Mouse (Mus musculus): ENCODE measurements at regions not wholly inside any gene's neighbourhood (a gene's known extent, or its start where the extent isn't known, plus 50 kb on each side); places are given as distances from the start of the nearest gene placed in this dataset.

DNA sequence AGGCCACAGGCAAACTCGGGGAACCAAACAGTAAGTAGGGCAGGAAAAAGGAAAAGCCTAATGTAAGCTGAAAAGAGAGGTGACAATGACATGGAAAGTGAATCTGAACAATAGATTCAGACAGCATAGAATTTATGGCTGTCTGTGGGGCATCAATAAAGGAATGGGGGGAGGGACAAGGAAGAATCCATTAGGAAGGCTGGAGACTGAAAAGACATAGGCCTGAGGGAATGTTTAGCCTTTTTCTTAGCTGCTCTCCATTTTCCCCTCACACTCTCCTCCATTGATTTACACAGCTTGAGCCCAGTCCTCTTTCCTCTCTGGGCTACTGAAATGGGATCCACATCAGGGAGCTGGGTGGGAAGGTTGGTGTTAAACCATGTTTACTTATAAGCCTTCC lies 131.1 kb downstream of the Gm11232 start:
- Histone ChIP-seq H3K9me3 (replicated peaks; ENCODE audit: insufficient read depth, low read length) (no peaks in the 10 kb centered on the region), H3K4me1 (ENCODE audit: control insufficient read depth in 1 of 2, insufficient read depth in 2 of 2, low read length in 2 of 2) (no peaks in the 10 kb centered on the region), H3K27me3 (ENCODE audit: control insufficient read depth in 1 of 2, insufficient read depth in 2 of 2, low read length in 2 of 2) (no peaks in the 10 kb centered on the region), H3K79me2 (ENCODE audit: control insufficient read depth, insufficient read depth, low read length, poor library complexity) (no peaks in the 10 kb centered on the region), H3K27ac (ENCODE audit: control insufficient read depth, low read depth, low read length) (no peak overlapping the region), H3K36me3 (ENCODE audit: control insufficient read depth in 1 of 2, insufficient read depth in 2 of 2, low read length in 2 of 2) (no peaks in the 10 kb centered on the region), H3K4me3 (ENCODE audit: control insufficient read depth in 1 of 2, insufficient read depth in 1 of 2, low read depth in 2 of 2, low read length in 2 of 2) (no peak overlapping the region), H3K9ac (ENCODE audit: control insufficient read depth, low read depth, low read length, poor library complexity, severe bottlenecking) (no peak overlapping the region)
- no peak for DNase-seq (ENCODE audit: low read depth, low spot score)
- TF ChIP-seq CHD2 (IDR thresholded peaks at IDR 0.05; ENCODE audit: low read length): no peak
- no peak for TF ChIP-seq USF1 (IDR thresholded peaks at IDR 0.05; ENCODE audit: low read depth, low read length)
- no peak for TF ChIP-seq SMC3 (IDR thresholded peaks at IDR 0.05; ENCODE audit: low read depth, low read length)
- no peak for TF ChIP-seq ZKSCAN1 (IDR thresholded peaks at IDR 0.05; ENCODE audit: low read depth, low read length)
- TF ChIP-seq HCFC1 (IDR thresholded peaks at IDR 0.05; ENCODE audit: low read depth, low read length): no peak
- TF ChIP-seq RCOR1 (IDR thresholded peaks at IDR 0.05; ENCODE audit: low read depth, low read length): no peak
- no peak for TF ChIP-seq CHD1 (IDR thresholded peaks at IDR 0.05; ENCODE audit: low read depth, low read length)
- no peak for TF ChIP-seq MXI1 (IDR thresholded peaks at IDR 0.05; ENCODE audit: low read depth, low read length)
- TF ChIP-seq ETS1 (IDR thresholded peaks at IDR 0.05; ENCODE audit: low read depth, low read length): no peak
- no peak for TF ChIP-seq POLR2A (IDR thresholded peaks at IDR 0.05; ENCODE audit: control insufficient read depth in 1 of 2, insufficient read depth in 1 of 2, low read depth in 1 of 2, low read length in 2 of 2, poor library complexity in 1 of 2)

DNA sequence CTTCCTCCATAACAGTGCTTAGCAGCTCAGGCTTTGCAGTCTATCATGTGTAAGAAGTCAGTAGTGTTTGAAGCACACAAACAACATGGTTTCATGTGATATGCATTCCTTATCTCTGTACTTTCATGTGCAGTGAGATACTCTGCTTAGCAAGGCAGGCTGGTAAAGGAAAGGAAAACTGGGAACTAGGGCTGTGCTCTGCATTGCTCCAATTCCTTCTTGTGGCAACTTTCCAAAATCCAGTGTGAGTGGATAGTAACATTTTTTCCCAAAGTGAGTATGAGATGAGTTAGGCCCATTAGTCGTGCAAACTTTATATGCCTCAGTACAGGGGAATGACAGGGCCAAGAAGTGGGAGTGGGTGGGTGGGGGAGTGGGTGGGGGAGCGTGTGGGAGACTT lies 133.0 kb downstream of the Gm11232 start:
- Histone ChIP-seq H3K9ac (ENCODE audit: control insufficient read depth, low read depth, low read length, poor library complexity, severe bottlenecking) (no peak overlapping the region), H3K79me2 (ENCODE audit: control insufficient read depth, insufficient read depth, low read length, poor library complexity) (no peaks in the 10 kb centered on the region), H3K4me3 (ENCODE audit: control insufficient read depth in 1 of 2, insufficient read depth in 1 of 2, low read depth in 2 of 2, low read length in 2 of 2) (no peak overlapping the region), H3K27ac (ENCODE audit: control insufficient read depth, low read depth, low read length) (no peak overlapping the region), H3K9me3 (replicated peaks; ENCODE audit: insufficient read depth, low read length) (no peaks in the 10 kb centered on the region), H3K36me3 (ENCODE audit: control insufficient read depth in 1 of 2, insufficient read depth in 2 of 2, low read length in 2 of 2) (no peaks in the 10 kb centered on the region), H3K4me1 (ENCODE audit: control insufficient read depth in 1 of 2, insufficient read depth in 2 of 2, low read length in 2 of 2) (no peaks in the 10 kb centered on the region), H3K27me3 (ENCODE audit: control insufficient read depth in 1 of 2, insufficient read depth in 2 of 2, low read length in 2 of 2) (no peaks in the 10 kb centered on the region)
- no peak for TF ChIP-seq RCOR1 (IDR thresholded peaks at IDR 0.05; ENCODE audit: low read depth, low read length)
- no peak for TF ChIP-seq GABPA (IDR thresholded peaks at IDR 0.05; ENCODE audit: low read depth, low read length)
- no peak for TF ChIP-seq POLR2A (IDR thresholded peaks at IDR 0.05; ENCODE audit: control insufficient read depth in 1 of 2, insufficient read depth in 1 of 2, low read depth in 1 of 2, low read length in 2 of 2, poor library complexity in 1 of 2)
- TF ChIP-seq TBP (IDR thresholded peaks at IDR 0.05; ENCODE audit: low read depth, low read length): no peak
- TF ChIP-seq ZMIZ1 (IDR thresholded peaks at IDR 0.05; ENCODE audit: low read depth, low read length): no peak
- no peak for DNase-seq (ENCODE audit: low read depth, low spot score)

DNA sequence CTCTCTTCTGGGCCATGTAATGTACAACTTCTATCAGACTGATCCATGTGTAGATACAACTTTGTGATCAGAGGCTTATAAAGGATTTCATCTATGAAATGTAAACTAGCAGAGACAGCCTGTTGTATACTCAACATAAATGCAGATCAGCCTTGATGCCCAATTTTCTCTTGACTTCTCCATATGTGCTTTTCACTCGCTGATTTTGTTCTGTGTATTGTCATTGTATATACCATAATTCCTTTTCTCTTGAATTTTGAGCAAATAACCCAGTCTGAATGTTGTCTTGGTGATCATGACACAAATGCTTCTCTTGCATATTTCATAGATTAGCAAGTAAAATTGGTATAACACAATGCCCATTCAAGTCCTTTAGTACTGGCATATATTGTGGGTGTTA lies 144.0 kb downstream of the Gm11232 start:
- Histone ChIP-seq H3K27me3 (ENCODE audit: control insufficient read depth in 1 of 2, insufficient read depth in 2 of 2, low read length in 2 of 2) (no peaks in the 10 kb centered on the region), H3K79me2 (ENCODE audit: control insufficient read depth, insufficient read depth, low read length, poor library complexity) (no peaks in the 10 kb centered on the region), H3K4me1 (ENCODE audit: control insufficient read depth in 1 of 2, insufficient read depth in 2 of 2, low read length in 2 of 2) (no peaks in the 10 kb centered on the region), H3K27ac (ENCODE audit: control insufficient read depth, low read depth, low read length) (no peak overlapping the region), H3K4me3 (ENCODE audit: control insufficient read depth in 1 of 2, insufficient read depth in 1 of 2, low read depth in 2 of 2, low read length in 2 of 2) (no peak overlapping the region), H3K9ac (ENCODE audit: control insufficient read depth, low read depth, low read length, poor library complexity, severe bottlenecking) (no peak overlapping the region), H3K9me3 (replicated peaks; ENCODE audit: insufficient read depth, low read length) (no peaks in the 10 kb centered on the region), H3K36me3 (ENCODE audit: control insufficient read depth in 1 of 2, insufficient read depth in 2 of 2, low read length in 2 of 2) (no peaks in the 10 kb centered on the region)
- DNase-seq (ENCODE audit: low read depth, low spot score): no peak
- TF ChIP-seq MAFK (IDR thresholded peaks at IDR 0.05; ENCODE audit: borderline replicate concordance, low read depth, low read length): no peak
- TF ChIP-seq TBP (IDR thresholded peaks at IDR 0.05; ENCODE audit: low read depth, low read length): no peak
- no peak for TF ChIP-seq POLR2A (IDR thresholded peaks at IDR 0.05; ENCODE audit: control insufficient read depth in 1 of 2, insufficient read depth in 1 of 2, low read depth in 1 of 2, low read length in 2 of 2, poor library complexity in 1 of 2)

Data from MEL (cell line).